Mouse (Mus musculus): ENCODE measurements at regions not wholly inside any gene's neighbourhood (a gene's known extent, or its start where the extent isn't known, plus 50 kb on each side); places are given as distances from the start of the nearest gene placed in this dataset.
A peak's percentile ranks its signal among the peaks of the same experiment; 100 is the strongest.
"Not testable (repeated sequence)": the region's sequence is repeated elsewhere in the genome, so short reads cannot be mapped to it uniquely, and the experiment has no call there.

- no peak for DNase-seq (ENCODE audit: low spot score)
Measured at GRCm38 (mm10) chr7:116680523-116680922, 176.4 kb downstream of the Nucb2 start.

GRCm38 (mm10) chr7:116681268-116681667 lies 177.1 kb downstream of the Nucb2 start:
- DNase-seq (ENCODE audit: low spot score), result peak; percentile 9

- no peak for DNase-seq (ENCODE audit: low spot score)
Measured at GRCm38 (mm10) chr7:116700409-116700808, 196.2 kb downstream of the Nucb2 start.

GRCm38 (mm10) chr7:116701466-116702342 lies 197.5 kb downstream of the Nucb2 start:
- DNase-seq (ENCODE audit: low spot score), result peak; percentile 50

GRCm38 (mm10) chr7:116702596-116702995 lies 198.4 kb downstream of the Nucb2 start:
- no peak for DNase-seq (ENCODE audit: low spot score)

- no peak for DNase-seq (ENCODE audit: low spot score)
Measured at GRCm38 (mm10) chr7:116711541-116711940, 207.4 kb downstream of the Nucb2 start.

GRCm38 (mm10) chr7:116713200-116713599 lies 209.0 kb downstream of the Nucb2 start:
- DNase-seq (ENCODE audit: low spot score), result no peak

GRCm38 (mm10) chr7:116715234-116716046 lies 211.3 kb downstream of the Nucb2 start:
- no peak for DNase-seq (ENCODE audit: low spot score)

- DNase-seq (ENCODE audit: low spot score), result no peak
Measured at GRCm38 (mm10) chr7:116728379-116728778, 224.2 kb downstream of the Nucb2 start.

- no peak for DNase-seq (ENCODE audit: low spot score)
Measured at GRCm38 (mm10) chr7:116729795-116730194, 225.6 kb downstream of the Nucb2 start.

- DNase-seq (ENCODE audit: low spot score), result no peak
Measured at GRCm38 (mm10) chr7:116735676-116736075, 231.5 kb downstream of the Nucb2 start.

GRCm38 (mm10) chr7:116736333-116736732 lies 232.2 kb downstream of the Nucb2 start:
- DNase-seq (ENCODE audit: low spot score), result peak; percentile 13

GRCm38 (mm10) chr7:116738009-116738408 lies 233.8 kb downstream of the Nucb2 start:
- DNase-seq (ENCODE audit: low spot score), result no peak

- DNase-seq (ENCODE audit: low spot score), result no peak
Measured at GRCm38 (mm10) chr7:116754556-116754955, 250.4 kb downstream of the Nucb2 start.

GRCm38 (mm10) chr7:116792181-116792580 lies 288.0 kb downstream of the Nucb2 start:
- not testable (repeated sequence) for DNase-seq (ENCODE audit: low spot score)

GRCm38 (mm10) chr7:116808475-116808874 lies 304.3 kb downstream of the Nucb2 start:
- DNase-seq (ENCODE audit: low spot score), result no peak

GRCm38 (mm10) chr7:116816494-116816893 lies 312.3 kb downstream of the Nucb2 start:
- no peak for DNase-seq (ENCODE audit: low spot score)

GRCm38 (mm10) chr7:116817991-116818390 lies 313.8 kb downstream of the Nucb2 start:
- DNase-seq (ENCODE audit: low spot score), result no peak

GRCm38 (mm10) chr7:116820613-116821012 lies 316.4 kb downstream of the Nucb2 start:
- DNase-seq (ENCODE audit: low spot score), result no peak

GRCm38 (mm10) chr7:116842894-116843293 lies 338.7 kb downstream of the Nucb2 start:
- no peak for DNase-seq (ENCODE audit: low spot score)

- DNase-seq (ENCODE audit: low spot score), result no peak
Measured at GRCm38 (mm10) chr7:116847846-116848730, 343.9 kb downstream of the Nucb2 start.

- no peak for DNase-seq (ENCODE audit: low spot score)
Measured at GRCm38 (mm10) chr7:116853351-116853750, 349.2 kb downstream of the Nucb2 start.
